Mouse (Mus musculus) layer of hippocampus, postnatal 10 days (tissue): Measurements from ENCODE around the gene Smim24. TPM values are rescaled to one million over a fixed set of nuclear protein-coding genes. Genes with fewer than 3 reads are reported as not detected.

Experiments used
- DNase-seq, 2 experiments: peaks; one replicate each; pipeline ENCODE4 v3.0.0; 2021; ENCODE audit warnings: low spot score in 2 of 2
- total RNA-seq, 2 experiments: library from RNA; stranded (reverse); gene quantifications; 2 replicates each; pipeline ENCODE4 v1.2.3; 2021

The Smim24 gene
- total RNA-seq, 2 experiments from 2014 or later = 2.6 to 3.0 TPM

DNA sequence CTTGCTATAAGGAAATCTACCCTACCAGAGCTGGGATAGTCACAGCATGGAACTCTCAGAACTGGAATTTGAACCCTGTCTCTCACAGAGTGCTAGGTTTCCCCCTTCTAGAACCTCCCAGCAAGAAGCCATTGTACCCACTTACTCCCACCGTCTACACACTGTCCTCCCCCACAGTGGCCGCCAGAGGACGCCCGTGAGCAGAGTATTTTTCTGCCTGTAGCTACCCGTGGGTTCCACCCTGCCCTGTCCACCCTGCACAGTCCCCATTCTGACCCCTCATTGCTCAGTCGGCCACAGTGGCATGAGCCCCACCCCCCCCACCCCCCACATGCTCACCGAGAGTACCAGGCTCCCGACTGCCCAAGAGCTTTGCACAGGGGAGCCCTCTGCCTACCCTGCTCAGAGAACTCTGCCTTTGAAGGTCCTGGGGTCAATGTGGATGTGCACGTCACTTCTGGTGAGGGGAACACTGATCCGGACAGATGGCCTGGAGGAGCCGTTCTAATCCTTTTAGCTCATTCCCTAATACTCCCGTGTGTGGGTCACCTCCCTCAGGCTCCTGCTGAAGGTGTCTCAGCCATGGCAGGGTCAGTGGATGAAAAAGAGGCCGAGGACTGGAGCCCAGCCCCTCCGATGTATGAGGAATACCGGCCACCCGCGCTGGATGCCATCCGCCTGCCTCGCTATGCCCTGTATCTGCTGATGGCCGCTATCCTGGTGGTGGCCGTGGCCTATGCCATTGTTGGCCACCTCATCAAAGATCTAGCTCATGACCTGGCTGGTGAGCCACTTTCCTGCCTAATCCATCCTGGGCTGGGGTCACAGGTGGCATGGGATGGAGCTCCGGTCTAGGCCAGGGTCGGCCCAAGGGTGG is 2.8 kb upstream of the Smim24 start:
- DNase-seq = peak; percentile 88

GRCm38 (mm10) chr10:81390678-81390965 is 2.2 kb upstream of the Smim24 start:
- DNase-seq = no peak

DNA sequence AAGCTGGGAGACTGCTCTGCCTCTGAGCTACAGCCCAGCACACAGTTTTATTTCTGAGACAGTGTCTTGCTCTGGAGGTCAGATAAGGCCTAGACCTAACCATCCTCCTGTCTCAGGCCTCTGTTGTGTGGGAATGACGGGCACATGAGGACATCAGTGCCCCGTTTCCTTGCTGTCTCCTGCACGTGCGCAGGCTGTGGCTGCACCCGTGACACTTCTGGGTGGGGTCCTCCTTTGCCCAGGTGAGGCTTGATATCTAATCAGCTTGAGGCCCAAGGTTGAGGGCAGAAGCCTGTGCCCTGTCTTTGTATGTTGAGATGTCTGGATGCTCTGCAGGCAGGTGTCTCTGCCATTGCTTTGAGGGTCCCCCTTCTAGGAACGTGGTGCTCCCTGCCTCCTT is 581 bp upstream of the Smim24 start:
- no peak for DNase-seq

DNA sequence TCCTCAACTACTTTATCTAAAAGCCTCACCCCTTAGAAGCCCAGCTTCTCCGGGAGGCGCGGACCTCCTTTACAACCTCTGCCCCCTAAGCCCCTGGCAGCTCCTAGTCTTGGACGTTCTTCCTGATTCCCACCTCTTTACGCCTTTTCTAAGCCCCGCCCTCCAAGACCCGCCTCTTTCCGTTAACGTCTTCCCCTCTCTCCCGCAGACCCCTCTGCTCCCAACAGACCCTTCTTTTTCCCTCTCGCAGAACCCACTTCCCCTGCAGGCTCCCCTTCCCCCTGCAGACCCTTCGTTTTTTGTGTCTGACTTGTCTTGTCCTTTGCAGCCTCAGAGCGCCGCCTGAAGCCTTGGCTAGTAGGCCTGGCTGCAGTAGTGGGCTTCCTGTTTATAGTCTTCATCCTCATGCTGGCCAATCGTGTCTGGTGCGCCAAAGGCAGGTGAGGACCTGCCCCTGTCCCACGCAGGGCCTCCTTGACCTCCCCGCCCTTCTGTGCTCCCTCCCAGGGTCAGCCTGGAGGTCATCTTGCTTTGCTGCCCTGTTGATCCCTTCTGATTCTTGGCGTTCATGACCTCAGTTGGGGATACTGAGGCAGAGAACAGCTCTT is 709 bp downstream of the Smim24 start:
- no peak for DNase-seq

- peak; percentile 83 to 85 for DNase-seq
Observed at GRCm38 (mm10) chr10:81395127-81395526, 2.3 kb downstream of the Smim24 start.

DNA sequence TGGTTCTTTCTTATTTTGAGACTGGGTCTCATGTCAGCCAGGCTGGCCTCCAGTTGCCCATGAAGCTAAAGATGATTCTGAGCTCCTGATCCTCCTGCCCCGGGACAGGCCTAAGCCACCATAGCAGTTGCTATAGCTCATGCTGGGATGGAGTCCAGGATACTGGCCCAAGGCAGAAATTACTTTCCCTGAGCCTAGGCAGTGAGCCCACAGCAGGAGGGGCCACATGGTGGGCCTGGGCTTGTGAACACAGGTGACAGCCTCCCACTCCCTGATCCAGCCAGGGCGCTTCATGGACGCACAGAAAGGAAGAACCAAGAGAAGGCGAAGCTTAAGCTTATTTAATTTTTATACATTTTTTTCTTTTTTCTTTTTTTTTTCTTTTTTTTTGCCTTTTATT is 3.0 kb downstream of the Smim24 start:
- no peak for DNase-seq

DNA sequence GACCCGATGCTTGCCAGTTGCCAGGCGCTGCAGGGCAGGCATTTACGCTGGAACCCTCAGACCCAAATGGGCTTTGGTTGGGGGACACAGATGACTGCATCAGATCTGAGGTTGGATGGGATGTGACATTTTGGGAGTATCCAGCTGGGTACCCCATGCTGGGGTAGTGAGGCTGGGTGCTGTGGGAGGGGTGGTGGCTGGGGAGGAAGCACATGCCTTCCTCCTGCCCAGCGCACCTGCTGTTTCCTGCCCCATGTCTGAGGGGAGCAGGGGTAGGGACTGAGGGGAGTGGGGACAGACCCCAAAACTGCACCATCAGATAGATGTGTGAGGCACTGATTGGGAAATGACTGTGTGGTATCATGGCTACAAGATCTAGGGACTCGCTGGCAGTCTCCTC is 3.9 kb downstream of the Smim24 start:
- DNase-seq = no peak

DNA sequence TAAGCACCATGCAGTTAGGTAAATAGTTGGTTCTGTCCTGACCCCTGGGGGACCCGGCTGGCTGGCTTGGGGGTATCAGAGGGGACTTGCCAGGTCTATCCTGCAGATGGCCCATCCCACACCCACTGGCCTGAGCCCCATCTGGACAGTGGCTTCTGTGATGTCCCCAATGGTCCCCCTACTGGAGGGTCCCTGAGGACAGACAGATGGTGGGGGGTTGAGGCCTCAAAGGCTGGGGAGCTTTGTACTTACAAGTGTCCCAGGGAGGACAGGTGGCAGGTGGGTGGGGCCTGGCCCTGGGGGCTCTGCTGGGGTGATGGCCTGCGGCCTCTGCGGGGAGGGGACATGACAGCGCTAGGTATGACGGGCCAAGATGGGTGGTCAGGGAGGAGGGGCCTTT is 6.4 kb downstream of the Smim24 start:
- DNase-seq = no peak

DNA sequence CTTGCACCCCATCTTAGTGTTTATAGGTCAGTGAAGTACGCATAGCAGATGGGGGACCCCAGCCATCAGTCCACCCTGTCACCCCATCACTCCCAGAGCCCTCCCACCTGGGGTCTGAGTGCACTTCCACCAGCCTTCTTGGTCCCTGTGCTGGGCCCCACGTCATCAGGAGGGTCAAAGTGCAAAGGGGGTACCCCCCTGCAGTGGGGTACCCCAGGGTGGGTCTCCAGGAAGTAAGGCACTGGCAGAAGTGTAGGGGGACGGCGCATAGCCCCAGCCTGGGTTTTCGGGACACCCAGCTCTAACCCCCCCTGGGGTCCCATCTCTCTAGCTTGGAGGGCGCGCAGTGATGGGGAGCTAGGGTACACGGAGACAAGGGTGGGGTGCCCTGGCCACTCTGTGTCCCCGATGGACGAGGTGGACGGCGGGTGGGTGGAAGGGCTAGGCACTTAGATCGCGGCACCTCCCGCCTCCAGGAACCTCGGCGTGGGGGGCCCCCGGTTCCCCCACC is 7.0 kb downstream of the Smim24 start:
- DNase-seq = no peak

- DNase-seq = no peak
Observed at GRCm38 (mm10) chr10:81400371-81401204, 7.7 kb downstream of the Smim24 start.

GRCm38 (mm10) chr10:81401205-81401520 is 8.3 kb downstream of the Smim24 start:
- DNase-seq = no peak

DNA sequence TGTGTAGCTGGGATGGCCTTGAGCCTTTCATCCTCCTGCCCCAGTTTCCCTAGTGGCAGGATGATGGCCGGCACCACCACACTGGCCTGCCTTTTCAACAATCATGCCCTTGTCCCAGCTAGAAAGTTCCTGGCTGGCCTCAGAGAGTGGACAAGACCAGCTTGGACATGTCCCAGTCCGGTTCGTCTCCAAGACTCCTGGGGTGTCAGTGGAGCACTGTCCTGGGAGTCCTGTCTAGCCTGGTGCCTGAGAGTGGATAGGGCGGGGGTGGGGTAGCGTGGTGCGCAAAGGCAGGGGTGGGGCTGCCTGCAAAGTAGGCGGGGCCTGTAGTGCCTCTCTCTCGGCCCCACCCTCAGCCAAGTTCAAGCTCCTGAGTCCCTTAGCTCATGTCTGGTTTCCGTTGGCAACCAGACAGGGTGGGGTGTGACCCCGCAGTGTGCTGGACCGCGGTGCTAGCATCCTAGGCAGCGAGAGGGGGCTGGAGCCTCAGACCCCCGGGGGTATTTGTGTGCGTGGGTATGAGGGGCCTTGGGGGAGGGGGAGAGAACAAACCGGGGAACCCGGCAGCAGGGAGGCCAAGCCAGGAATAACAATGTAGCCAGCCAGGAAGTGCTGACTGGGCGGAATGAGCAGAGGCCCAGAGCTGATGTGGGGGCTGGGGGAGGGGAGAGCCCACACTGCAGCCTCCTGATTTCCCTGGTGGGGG is 8.8 kb downstream of the Smim24 start:
- peak in 1 of 2 experiments; percentile 68 for DNase-seq

GRCm38 (mm10) chr10:81402227-81402765 is 9.4 kb downstream of the Smim24 start:
- no peak for DNase-seq

GRCm38 (mm10) chr10:81403511-81403910 is 10.7 kb downstream of the Smim24 start:
- no peak for DNase-seq

DNA sequence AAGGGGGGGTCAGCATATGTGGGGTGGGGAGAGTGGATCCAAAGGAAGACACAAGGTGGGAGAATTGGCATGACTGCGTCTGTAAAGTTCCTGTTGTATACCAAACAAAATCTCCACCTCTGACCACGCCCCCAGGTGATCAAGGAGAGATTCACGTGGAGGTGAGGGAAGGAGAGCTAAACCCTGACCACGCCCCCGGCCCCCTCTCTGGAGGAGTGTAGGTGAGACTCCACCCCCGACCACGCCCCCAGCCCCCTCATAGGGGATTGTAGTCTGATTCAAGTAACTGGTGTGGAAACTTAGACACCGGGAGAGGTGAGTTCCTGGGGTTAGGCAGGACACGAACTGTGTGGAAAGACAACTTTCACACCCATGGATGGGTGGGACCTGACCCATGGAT is 11.2 kb downstream of the Smim24 start:
- DNase-seq = no peak

DNA sequence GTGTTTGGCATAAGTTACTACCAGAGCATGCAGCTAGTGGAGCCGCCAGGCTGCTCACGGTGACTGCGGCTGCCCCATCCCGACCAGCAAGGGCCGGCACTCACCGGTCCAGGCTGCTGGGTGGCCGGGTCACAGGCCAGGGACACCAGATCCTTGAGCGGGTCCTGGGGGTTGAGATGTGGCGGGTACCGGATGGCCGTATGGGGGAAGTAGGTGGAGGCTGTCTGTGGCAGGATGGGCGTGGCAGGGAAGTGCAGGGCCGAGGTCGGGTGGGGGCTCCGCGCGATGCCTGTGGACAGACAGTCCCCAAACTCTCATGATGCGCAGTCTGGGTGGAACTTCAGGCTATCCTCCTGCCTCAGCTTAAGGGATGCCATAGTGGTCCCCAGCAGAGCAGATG is 11.9 kb downstream of the Smim24 start:
- no peak for DNase-seq

GRCm38 (mm10) chr10:81405588-81406201 is 12.8 kb downstream of the Smim24 start:
- DNase-seq = peak in 1 of 2 experiments; percentile 74

DNA sequence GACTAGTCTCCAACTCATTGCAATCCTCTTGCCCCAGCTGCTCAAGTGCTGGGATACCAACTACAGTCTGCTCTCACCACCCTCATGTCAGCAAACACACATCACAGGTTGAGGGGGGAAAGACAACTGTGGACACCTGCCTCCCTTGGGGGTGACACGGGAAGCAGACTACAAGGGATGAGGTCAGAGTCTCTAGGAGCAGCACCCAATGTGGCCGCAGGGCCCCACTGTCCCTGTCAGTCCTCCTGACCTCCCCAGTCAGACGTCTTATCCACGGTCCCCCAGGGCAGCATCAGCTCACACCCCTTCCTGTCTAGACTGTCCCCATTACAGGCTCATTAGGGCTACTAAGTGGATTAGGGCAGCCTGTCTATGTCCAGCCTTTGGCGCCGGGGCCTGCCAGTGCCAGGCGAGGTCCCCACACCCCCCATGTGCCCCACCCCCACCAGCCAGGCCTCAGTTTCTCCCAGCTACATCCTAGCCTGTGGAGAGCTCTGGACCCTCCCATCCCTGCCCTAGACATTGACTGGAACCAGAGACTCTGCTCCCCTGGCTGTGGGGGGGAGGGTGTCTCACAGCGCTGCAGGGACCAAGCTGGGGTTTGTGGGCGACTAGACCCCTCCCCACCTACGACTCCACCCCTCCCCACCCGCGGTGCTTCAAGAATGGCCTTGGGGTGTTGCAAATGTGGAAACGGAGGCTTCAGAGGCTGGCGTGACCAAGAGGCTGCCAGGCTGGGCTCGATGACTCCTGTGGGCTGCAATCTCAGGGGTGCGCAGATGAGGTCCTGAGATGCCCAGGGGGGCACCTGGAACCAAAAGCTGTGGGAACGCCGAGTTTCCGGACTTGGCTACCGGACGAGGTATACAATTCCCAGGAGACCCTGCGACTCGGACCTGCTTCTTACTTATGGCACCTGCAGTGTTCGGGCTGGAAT is 13.9 kb downstream of the Smim24 start:
- no peak for DNase-seq
